Mouse (Mus musculus) spleen, embryonic (tissue): ENCODE data around the gene Ralgps1.

Experiments
- CTCF ChIA-PET: fragments of 350-600 bp; sonication (Branson Sonifier 250); formaldehyde crosslinking; loops from one replicate; lab custom pipeline; 2022; lab: Charles Lee

Gene Ralgps1

GRCm38 (mm10) chr2:33370777-33371647, at the start of gene Ralgps1:
Gene Ralgps1 (minus strand): TSS chr2:33371486.
- CTCF ChIA-PET = interaction anchor here (0.6 kb wide), 1 partner anchor 1431 kb away, joined by 3 read pairs; no protein-coding TSS in a partner anchor

- CTCF ChIA-PET = interaction anchor here (0.6 kb wide), 1 partner anchor 848 kb away, joined by 3 read pairs; no protein-coding TSS in a partner anchor
Observed at GRCm38 (mm10) chr2:33417454-33417853, 46.2 kb upstream of the Ralgps1 start.

GRCm38 (mm10) chr2:33414019-33414418, 42.7 kb upstream of the Ralgps1 start:
- CTCF ChIA-PET = no interaction called here

- CTCF ChIA-PET = no interaction called here
Observed at GRCm38 (mm10) chr2:33412111-33412510, 40.8 kb upstream of the Ralgps1 start.

GRCm38 (mm10) chr2:33403511-33404003, 32.3 kb upstream of the Ralgps1 start:
- CTCF ChIA-PET = no interaction called here

- CTCF ChIA-PET = no interaction called here
Observed at GRCm38 (mm10) chr2:33402638-33403037, 31.4 kb upstream of the Ralgps1 start.

- CTCF ChIA-PET = no interaction called here
Observed at GRCm38 (mm10) chr2:33402236-33402635, 30.9 kb upstream of the Ralgps1 start.

GRCm38 (mm10) chr2:33401217-33401616, 29.9 kb upstream of the Ralgps1 start:
- CTCF ChIA-PET = no interaction called here

- CTCF ChIA-PET = no interaction called here
Observed at GRCm38 (mm10) chr2:33400541-33400940, 29.3 kb upstream of the Ralgps1 start.

- CTCF ChIA-PET = no interaction called here
Observed at GRCm38 (mm10) chr2:33399091-33399490, 27.8 kb upstream of the Ralgps1 start.

GRCm38 (mm10) chr2:33397036-33397435, 25.8 kb upstream of the Ralgps1 start:
- CTCF ChIA-PET = no interaction called here

- CTCF ChIA-PET = no interaction called here
Observed at GRCm38 (mm10) chr2:33395053-33395452, 23.8 kb upstream of the Ralgps1 start.

- CTCF ChIA-PET = no interaction called here
Observed at GRCm38 (mm10) chr2:33393951-33394635, 22.8 kb upstream of the Ralgps1 start.

GRCm38 (mm10) chr2:33393021-33393420, 21.7 kb upstream of the Ralgps1 start:
- CTCF ChIA-PET = no interaction called here

- CTCF ChIA-PET = no interaction called here
Observed at GRCm38 (mm10) chr2:33371648-33372408, 542 bp upstream of the Ralgps1 start.

- CTCF ChIA-PET = interaction anchor here (0.6 kb wide), 1 partner anchor 1432 kb away, joined by 3 read pairs; no protein-coding TSS in a partner anchor
Observed at GRCm38 (mm10) chr2:33370276-33370776, 960 bp downstream of the Ralgps1 start.

GRCm38 (mm10) chr2:33369453-33369852, 1.8 kb downstream of the Ralgps1 start:
- CTCF ChIA-PET = no interaction called here

- CTCF ChIA-PET = no interaction called here
Observed at GRCm38 (mm10) chr2:33368486-33368885, 2.8 kb downstream of the Ralgps1 start.

GRCm38 (mm10) chr2:33365703-33366471, 5.4 kb downstream of the Ralgps1 start:
- CTCF ChIA-PET = interaction anchor here (0.6 kb wide), 1 partner anchor 10 kb away, joined by 4 read pairs; no protein-coding TSS in a partner anchor

GRCm38 (mm10) chr2:33364656-33365055, 6.6 kb downstream of the Ralgps1 start:
- CTCF ChIA-PET = no interaction called here

- CTCF ChIA-PET = no interaction called here
Observed at GRCm38 (mm10) chr2:33363890-33364289, 7.4 kb downstream of the Ralgps1 start.
